Mouse (Mus musculus) left cerebral cortex, postnatal 4 days (tissue): Measurements from ENCODE around the gene Plb1. TPM values are rescaled to one million over a fixed set of nuclear protein-coding genes. Genes with fewer than 3 reads are reported as not detected.

ENCODE experiments used
- DNase-seq: peaks from one replicate; pipeline ENCODE4 v3.0.0-alpha.2; 2022
- intact Hi-C: fragments of 180-260 bp; cut with DNase I; formaldehyde crosslinking; loops from one replicate; pipeline ENCODE4 v1.15.1; 2025
- total RNA-seq, 2 experiments: library from RNA; stranded (reverse); gene quantifications; 2 replicates each; pipeline ENCODE4 v1.2.3; 2021

The Plb1 gene
- total RNA-seq: 1 to 10 TPM in 1 of 2 experiments, under 1 TPM in 1; 0.90 to 1.5 TPM

DNA sequence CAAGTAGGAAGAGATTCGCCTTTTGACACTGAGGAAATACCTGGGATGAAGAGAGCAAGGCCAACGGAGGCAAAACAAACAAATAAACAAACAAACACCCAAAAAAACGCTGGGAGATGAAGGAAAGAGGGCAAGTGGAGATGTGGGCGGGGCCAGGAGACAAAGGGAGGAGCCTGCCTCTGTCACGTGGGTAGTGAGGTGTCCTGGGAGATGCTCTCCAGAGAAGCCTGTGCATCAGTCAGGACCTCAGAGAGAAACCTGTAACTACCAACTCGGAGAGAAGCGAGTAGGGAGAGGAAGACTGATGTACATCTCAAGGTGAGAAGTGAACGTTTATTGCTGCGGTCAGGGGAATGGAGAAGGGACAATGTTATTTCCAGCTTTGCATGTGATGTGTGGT, at the start of gene Plb1:
Plb1 (plus strand) TSS at position 235 of the 400 bp plus-strand sequence.
- DNase-seq: no peak
- intact Hi-C loops: no loop called here

DNA sequence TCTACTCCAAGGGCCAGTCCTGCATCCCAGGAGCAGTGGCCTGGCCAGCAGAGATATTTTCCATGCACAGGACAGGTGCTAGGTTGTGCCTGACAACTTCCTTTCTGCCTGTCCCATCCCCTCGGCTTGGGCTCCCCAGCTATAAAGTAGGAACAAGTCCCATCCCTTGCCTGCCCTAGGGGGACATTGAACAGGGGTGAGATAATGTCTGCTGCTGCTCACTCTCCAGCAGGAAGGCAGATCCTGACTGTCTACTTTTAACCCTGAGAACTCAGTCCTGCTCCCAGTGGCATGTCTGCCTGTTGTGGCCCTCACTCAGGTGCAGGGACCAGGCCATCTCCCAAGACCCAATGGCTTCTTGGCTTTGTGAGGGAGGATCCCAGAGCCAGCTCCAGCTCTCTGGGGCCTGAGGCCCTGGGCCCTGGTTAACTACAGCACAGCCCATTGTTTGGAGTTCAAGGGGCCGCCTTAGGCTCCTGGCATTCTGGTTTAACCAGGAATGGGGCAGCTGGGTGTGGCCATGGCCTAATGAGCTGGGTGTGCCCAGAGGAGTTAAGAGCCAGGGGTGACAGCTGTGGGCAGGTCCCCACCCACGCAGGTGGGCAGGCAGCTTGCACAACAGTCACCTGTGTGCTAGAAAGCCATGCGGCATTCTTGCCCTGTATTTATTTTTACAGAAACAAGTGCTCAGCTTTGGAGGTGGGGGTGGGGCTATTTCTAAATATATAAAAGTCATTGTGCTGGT, 49.5 kb upstream of the Plb1 start:
- DNase-seq: no peak
- intact Hi-C loops: no loop called here

DNA sequence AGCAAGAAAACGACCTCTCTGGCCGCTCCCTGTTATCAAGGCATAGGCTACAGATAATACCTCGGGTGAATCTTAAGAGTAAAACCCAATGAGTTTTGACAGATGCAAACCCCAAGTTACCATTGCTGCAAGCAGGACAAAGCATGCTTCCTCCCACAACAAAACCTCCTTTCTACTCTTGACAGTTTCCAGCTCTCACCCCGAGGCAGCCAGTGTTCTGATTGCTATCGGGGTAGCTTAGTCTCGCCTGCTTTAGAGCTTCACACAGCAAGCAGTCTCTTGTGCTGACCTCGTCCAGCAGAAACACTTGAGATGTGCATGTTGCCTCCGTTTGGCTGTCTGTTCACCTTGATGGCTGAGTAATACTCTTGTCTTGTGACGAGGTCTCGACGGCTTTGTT, 44.8 kb upstream of the Plb1 start:
- intact Hi-C loops: no loop called here
- DNase-seq: no peak

DNA sequence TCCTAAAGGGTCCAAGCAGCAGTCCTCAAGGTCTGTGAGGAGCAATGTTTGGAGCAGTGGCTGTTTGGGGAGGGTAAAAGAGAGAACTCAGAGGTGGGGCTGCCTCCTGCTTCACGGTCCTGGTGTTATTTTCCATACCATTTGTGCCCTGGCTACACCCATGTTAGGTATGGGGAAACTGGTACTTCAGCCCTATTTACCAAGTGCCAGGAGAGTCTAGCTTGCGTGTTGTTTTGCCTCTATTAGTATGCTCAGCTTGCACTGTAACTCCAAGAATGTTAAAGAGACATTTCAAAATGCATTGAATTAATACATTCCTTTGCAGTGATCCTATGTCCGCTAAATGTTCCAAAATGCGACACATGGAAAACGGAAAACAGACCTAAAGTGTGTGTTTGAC, 41.2 kb upstream of the Plb1 start:
- intact Hi-C loops: no loop called here
- DNase-seq: no peak

DNA sequence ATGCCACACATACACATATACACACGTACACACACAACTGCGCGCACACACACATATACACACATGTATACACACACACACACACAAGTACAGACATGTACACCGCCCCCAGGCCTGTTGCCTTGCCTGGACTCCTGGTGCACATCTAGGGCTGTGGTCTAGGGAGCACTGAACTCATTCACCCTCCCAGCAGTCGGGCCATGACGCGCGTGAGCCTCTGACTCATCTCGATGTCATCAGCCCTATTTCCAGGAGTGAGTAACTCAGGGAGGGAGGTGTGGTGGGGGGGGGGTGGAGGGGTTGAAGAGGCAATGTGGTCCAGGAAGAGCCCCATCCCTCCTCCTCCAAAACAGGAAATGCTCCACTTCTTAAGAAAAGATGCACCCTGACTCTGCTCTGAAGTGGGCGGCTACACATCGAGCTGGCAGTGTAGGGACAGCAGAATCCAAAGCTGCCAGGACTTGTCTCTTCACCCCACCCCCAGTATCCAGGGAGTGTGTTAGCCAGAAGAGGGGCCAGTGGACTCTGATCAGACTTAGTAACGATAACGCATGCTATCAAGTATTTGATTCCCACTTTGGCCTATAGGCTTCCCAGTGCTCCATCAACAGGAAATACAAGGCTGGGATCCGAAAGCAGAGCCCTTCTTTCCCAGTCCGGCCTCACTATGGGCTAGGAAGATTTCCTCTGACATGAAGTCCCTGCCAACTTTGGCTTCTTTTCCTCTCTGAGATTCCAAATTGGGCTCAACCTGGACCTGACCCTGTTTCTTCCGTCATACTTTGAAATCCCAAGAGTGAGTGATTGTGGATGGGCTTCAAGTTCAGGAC, 40.3 kb upstream of the Plb1 start:
- no peak for DNase-seq
- intact Hi-C loops: no loop called here

DNA sequence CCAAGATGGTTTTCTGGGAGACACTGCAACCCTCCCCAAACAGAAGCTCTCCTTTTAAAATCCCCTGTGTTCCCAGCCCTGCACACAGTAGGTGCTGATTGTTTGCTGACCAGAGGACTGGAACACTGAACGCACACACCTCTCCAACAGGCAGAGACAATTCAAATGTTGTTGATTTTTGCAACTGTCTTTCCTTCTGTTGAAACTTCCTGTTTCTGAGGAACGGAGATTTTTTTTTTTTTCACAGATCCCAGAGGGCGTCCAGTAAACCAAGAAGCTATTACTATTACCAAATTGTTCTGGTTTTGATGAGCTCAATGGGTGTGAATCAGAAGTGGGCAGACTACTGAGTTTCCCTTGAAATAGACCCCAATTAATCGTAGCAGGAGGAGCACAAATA, 38.3 kb upstream of the Plb1 start:
- no peak for DNase-seq
- intact Hi-C loops: no loop called here

DNA sequence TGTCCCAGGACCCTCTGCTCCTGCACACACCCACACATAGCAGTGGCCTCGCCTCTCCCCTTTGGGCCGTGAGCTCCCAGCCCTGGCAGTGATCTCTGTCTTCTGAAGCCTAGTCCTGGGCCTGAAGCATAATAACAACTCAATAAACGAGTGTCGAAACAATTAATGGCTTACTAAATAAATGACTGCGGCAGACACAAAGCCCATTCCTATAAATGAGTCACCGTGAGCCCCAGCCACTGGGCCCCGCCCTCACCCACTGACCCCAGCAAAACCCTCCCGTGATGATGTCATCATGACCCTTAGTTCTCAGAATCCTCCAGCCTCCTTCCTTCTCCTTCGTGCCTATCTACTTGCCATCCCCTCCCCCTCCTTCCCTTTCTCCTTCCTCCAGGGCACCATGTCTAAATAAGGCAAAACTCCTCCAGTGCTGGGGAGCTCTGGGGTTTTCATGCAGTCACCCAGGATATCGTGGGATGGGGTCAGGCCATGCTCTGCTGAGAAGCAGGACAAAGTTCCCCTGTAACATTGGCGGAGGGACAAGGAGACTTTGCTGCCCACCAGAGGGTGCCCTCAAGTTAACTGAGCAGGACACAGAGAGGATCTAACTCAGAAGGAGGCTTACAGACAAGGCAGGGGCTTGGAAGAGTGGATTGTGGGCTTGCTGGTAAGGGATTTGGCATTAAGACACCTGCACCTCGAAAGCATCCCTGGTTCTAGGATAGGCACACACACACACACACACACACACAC, 36.5 kb upstream of the Plb1 start:
- DNase-seq: no peak
- intact Hi-C loops: no loop called here

DNA sequence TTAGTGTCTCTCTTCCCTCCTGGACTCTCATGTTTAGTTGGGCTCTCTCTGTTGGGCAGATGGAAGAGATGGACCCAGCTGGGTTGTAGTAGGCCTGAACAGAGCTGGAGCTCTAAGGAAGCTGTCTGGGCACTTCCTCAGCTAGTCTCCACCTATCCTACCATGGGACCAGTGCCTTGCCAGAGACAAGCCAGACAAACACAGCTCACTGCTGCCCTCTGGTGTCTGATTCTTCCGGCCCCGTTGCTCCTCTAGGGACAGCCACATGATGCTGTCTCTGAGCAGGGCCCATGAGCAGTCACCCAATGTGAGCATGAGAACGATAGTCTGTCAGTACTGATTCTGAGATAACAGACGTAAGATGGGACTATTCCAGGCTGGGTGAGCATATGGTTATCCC, 34.8 kb upstream of the Plb1 start:
- DNase-seq: peak; percentile 88
- intact Hi-C loops: no loop called here

DNA sequence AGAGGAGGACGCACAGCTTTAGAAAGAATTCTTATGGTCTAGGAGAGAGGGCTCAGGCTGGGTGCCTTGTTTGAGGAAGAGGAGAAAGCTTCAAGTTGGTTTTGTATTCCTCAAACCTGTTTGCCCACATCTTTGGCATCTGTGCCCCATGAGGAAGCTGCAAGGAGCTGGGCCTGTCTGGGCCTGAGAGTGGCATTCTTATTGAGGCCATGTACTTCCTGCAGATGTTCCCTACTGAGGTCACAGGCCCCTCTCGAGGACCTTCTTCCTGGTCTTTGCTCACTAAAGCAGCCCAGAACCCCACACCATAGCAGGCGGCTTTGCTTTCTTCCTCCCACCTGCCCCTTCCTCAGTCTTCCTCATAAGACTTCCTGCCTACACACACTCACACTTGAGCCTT, 33.4 kb upstream of the Plb1 start:
- intact Hi-C loops: no loop called here
- no peak for DNase-seq

DNA sequence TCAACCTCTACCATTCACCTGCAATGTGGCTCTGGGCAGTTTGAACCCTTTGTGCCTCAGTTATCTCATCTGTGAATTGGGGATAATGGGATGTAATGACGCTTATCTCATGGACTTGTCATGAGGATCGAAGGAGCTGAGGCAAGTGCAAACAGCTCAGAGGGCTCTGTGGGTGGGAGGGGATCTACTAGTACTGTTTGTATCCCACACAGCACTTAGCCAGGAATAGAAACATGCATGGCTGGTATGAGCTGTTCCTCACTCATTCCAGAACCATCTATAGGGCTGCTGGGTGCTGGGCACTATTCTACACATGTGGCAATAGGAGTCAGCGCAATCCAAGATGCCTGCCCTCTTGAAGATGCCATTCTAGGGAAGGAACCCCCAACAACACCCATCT, 32.9 kb upstream of the Plb1 start:
- intact Hi-C loops: no loop called here
- no peak for DNase-seq

DNA sequence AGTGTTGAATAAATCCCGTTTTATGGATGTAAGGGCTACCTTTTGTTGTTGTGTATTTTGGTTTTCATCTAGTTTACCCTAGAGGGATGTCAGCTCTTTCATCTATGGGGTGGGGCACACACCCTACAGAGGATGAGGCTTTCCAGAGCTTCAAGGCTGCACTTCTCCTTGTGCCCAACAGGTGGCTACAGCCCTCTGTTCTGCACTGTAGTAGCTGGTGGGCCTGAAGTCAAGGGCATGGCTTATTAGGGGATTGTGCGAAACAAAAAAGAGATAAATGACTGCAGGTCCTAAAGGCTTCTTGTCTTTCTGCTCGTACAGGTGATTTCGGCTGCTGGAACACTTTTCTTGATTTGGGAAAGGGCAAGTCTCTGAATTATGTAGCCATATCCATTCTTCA, 27.9 kb upstream of the Plb1 start:
- intact Hi-C loops: no loop called here

DNA sequence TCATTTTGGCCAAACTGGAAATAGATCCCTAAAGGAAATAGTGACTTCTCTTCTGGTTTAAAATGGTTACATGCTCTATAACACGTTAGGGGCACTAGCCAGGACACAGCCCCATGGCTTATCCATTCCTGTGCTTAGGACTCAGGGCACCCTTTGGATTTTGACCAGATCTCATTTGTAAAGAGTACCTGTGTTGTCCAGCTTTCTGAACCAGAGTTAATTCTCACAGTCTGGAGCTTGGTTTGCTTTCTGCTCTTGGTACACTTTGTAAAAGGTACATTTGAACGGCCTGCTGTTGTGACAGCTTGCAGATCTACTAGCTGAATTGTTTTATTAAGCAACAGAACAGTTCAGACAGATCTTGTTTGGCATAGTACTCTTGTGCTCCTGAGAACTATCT, 25.8 kb upstream of the Plb1 start:
- DNase-seq: no peak
- intact Hi-C loops: no loop called here

More for the DNA sequence above, 27.9 kb upstream of the Plb1 start:
- no peak for DNase-seq

DNA sequence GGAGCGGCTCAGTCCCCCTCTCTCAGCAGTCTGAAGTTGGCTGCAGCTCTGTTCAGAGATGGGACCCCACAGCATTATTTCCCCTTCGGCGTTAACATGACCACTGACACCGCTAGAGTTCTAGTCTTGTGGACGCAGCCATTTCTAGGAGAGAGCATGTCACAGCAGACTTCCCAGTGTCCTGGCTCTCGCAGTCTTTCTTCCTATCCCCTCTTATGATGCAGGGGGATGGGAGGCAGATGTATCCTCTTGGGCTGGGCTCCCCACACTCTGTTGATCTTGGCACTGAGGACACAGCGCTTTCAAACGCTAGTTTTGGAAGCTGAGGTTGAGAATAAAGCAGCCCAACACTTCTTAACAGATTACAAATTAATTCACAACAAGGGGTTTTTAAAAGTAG, 24.0 kb upstream of the Plb1 start:
- DNase-seq: no peak
- intact Hi-C loops: no loop called here

DNA sequence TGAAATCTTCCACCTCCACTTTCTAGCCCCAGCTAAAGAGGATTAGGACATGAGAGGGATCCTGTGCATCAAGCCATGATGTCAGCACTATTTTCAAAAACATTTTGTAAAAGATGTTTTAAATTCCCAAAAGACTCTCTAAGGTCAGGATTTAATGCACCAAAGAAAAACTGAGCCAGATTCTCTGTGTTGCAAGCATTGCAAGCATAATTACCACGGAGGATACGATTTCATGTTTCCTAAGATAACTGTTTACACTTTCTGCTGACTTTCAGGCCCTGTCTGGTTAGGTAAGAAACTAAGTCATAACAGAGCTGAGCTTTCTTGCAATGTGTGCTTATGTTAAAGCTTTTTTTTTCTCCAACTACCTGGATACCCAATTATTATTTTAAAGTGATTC, 21.5 kb upstream of the Plb1 start:
- intact Hi-C loops: no loop called here

DNA sequence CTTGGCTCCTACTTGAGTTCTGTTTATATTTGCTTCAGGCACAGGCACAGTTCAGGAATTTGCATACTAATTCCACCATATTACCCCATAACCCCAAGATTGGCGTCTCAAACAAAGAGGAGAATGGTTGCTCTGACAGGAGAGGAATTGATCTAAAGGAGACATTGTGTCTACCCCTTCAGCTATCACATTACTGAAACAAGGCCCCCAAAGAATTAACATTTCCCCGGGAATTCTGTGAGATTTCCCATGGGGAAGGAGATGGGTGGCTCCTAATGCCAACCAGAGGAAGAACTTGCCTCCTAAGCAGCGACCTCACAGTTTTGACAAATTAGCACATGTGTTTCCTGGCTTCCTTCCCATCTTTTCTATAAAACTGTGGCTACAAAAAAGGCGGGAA, 18.8 kb upstream of the Plb1 start:
- no peak for DNase-seq
- intact Hi-C loops: no loop called here

More for the DNA sequence above, 21.5 kb upstream of the Plb1 start:
- no peak for DNase-seq

DNA sequence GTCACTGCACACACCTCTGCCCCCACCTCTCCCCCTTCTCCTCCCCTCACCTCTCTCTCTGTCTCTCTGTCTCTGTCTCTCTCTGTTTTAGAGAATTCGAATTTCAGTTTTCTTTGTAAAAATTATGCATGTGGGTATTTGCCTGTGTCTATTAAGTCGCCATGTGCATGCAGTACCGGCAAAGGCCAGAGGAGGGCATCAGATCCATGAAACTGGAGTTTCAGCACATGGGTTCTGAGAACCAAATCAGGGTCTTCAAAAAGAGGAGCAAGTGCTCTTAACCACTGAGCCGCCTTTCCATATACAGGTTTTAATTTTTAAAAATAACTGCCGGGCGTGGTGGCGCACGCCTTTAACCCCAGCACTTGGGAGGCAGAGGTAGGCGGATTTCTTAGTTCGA, 17.0 kb upstream of the Plb1 start:
- peak; percentile 56 for DNase-seq

DNA sequence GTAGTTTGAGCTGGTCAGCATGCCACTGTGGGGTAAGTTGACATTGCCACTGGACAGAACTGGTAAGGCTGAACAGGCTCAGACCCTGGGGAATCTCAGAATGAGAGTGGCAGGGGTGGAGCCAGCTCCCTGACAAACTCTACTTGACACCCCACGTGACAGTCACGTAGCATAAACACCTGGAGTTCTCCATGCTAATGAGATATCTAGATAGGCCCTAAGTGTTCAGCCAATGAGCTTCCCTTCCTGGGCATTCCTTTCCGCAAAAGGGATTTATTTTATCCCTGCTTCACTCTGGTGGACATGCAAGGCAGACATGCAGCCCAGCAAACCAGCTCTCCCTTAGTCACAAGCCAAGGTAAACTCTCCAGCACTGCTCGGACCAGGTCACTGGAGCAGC, 16.0 kb upstream of the Plb1 start:
- intact Hi-C loops: no loop called here

More for the DNA sequence above, 17.0 kb upstream of the Plb1 start:
- intact Hi-C loops: no loop called here

DNA sequence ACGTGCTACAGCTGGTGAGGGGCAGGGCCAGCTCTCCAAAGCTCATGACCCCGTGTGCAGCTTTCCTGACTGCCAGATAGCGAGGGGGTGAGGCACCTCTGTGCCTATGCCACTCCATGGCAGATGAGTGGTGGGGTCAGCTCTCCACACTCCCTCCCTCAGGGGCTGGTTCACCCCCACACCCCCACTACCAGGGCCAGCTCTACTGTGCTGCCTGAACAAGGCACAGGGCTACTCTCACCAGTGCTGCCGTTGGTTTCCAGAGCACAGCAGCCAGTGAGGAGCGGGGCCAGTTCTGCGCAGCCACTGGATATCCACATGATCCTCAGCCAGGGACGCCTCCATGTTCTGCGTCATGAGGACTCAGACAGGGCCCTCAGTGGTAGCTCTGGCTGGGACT, 15.0 kb upstream of the Plb1 start:
- intact Hi-C loops: no loop called here
- DNase-seq: no peak

More for the DNA sequence above, 16.0 kb upstream of the Plb1 start:
- DNase-seq: no peak

DNA sequence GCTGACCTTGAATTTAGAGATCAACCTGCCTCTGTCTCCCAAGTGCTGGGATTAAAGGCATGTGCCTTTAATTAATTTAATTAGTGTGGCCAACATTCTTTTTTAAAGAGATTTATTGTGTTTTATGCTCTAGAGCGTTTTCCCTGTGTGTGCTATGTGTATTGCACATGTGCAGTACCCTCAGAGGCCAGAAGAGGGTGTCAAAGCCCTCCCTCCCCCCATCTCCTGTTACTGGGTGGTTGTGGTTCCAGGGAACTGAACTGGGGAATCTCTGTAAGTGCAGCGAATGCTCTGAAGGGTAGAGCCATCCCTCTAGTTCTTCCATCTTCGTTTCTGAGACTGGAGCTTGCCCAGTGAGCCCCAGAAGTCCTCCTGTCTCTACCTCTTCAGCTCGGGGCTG, 2.1 kb upstream of the Plb1 start:
- intact Hi-C loops: no loop called here
- peak; percentile 55 for DNase-seq

DNA sequence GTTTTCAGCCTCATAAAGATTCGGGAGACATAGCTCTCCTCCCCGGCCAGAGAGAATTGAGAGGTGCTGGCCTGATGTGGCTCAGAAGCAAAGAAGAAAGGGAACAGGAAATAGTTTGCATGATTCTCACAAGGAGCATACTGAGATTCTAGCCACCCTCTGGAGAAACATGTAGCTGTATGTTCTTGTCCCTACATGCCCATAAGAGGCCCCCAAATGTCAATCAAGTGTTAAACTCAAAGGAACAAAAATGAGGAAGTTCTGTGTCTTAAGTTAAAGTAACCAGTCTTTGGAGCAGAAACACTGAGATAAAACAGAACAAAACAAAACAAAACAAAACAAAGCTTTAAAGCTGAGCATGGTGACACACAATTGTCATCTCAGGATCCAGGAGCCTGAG, 6.8 kb downstream of the Plb1 start:
- intact Hi-C loops: no loop called here
- no peak for DNase-seq

DNA sequence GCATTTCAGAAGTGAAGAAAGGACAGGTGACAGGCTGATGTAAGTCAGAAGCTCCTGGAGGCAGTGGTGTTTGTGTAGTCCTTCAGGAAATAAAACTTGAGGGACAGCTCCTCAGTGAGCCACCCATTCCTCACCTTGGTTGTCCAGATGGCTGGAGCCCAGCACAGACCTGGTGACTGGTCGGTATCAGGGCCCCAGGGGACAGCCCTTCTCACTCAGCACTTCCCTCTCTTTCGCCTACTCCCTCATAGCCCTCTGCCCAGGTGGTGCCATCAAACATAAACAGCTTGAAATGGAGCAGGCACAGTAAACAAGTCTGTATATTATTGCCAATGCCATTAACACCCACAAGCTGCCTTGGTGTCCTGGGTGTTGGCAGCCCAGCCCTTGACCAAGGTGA, 8.2 kb downstream of the Plb1 start:
- intact Hi-C loops: no loop called here

More for the DNA sequence above, 8.2 kb downstream of the Plb1 start:
- no peak for DNase-seq
